Mouse (Mus musculus) central nervous system, embryonic 14 days (tissue): ENCODE data around the gene Tars2. TPM values are rescaled to one million over a fixed set of nuclear protein-coding genes. Genes with fewer than 3 reads are reported as not detected.

ENCODE experiments used
- polyA plus RNA-seq: library from polyadenylated mRNA; depleted of rRNA; stranded (reverse); fragments of >200 nt; gene quantifications from 2 replicates; pipeline ENCODE4 v1.2.3, GENCODE M21; 2012; rRNA removed

Gene Tars2
- polyA plus RNA-seq = 44.4 and 45.8 TPM in 2 replicates

DNA sequence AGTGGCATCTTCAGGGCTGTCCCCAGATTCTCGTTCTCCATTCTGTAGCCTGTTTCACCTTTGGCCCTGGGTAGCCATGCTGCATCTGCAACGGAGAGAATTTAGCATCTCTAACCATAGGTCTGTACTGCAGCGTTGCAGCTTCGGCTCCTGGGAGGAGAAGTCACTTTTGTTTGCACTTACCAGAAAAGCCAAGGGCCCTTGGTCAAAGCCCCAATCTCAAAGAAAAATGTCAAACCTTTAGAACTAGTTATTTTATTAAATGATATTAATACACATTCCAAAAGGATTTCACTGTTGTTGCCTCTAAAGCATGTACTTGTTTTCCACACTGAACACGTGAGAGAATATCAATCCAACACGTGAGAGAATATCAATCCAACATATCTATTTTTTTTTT, at the start of gene Tars2:
Gene Tars2 (minus strand): TSS at position 101 of the 400 bp plus-strand sequence.

DNA sequence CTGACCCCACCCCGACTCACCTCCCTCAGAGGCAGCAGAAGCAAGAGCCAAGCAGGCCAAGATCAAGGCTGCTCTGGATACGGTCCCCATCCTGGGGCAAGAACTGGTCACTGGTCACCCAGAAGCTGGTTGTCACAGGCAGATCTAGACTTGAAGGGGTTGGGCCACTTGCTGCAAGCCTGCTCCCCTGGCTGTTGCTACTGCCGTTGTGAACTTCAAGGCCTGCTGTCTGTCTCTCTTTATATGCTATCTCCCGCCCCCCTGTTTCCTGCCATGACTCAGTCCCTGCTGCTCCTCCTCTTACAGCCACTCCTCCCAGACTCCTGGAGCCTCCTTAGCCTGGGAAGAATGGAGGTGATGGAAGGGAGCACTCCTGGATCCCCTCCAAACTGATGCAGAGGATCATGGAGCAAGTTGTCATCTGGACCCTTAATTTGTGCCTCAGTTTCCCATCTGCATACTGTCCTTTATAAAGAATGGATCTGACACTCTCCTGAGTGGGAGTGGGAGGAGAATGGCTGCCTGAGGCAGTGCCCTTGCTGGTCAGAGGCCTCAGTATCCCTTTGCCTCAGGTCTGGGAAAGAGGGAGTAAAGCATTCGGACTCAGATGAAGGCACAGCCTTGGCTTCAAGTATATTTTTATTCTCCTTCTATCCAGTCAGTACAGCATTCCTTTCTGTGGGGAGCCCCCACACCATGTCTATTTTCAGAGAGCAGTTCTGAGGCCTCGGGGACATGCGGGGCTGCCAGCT, 20.5 kb downstream of the Tars2 start, which contains the start of gene Ecm1:
Gene Ecm1 (minus strand): TSS at position 217 of the 752 bp plus-strand sequence.

Other genes starting within 250 kb of the Tars2 start
- 13.0 and 16.1 TPM in 2 replicates for gene Ctss, start 233.4 kb downstream of the Tars2 start, polyA plus RNA-seq
- not detected in 2 replicates for gene Hormad1, start 200.5 kb downstream of the Tars2 start, polyA plus RNA-seq
- 23.0 and 28.0 TPM in 2 replicates for gene Golph3l, start 171.3 kb downstream of the Tars2 start, polyA plus RNA-seq
- 50.3 and 55.0 TPM in 2 replicates for gene Ensa, start 135.2 kb downstream of the Tars2 start, polyA plus RNA-seq
- gene Mcl1, start 101.4 kb downstream of the Tars2 start, polyA plus RNA-seq = 68.8 and 72.7 TPM in 2 replicates
- 0.23 and 0.59 TPM in 2 replicates for gene Adamtsl4, start 72.3 kb downstream of the Tars2 start, polyA plus RNA-seq
- gene Ecm1, start 20.6 kb downstream of the Tars2 start, polyA plus RNA-seq = 17.1 and 18.8 TPM in 2 replicates
- gene Rprd2, start 58.7 kb upstream of the Tars2 start, polyA plus RNA-seq = 21.9 and 24.5 TPM in 2 replicates
- 53.4 and 56.5 TPM in 2 replicates for gene Prpf3, start 95.7 kb upstream of the Tars2 start, polyA plus RNA-seq
- gene Mrps21, start 111.3 kb upstream of the Tars2 start, polyA plus RNA-seq = 186 and 193 TPM in 2 replicates
- 4.1 and 4.7 TPM in 2 replicates for gene Ciart, start 122.0 kb upstream of the Tars2 start, polyA plus RNA-seq
- gene BC028528, start 131.8 kb upstream of the Tars2 start, polyA plus RNA-seq = 11.9 and 13.1 TPM in 2 replicates
- 89.3 and 92.6 TPM in 2 replicates for gene Aph1a, start 133.8 kb upstream of the Tars2 start, polyA plus RNA-seq
- gene Car14, start 144.5 kb upstream of the Tars2 start, polyA plus RNA-seq = 9.8 and 13.0 TPM in 2 replicates
- gene Anp32e, start 169.0 kb upstream of the Tars2 start, polyA plus RNA-seq = 162 and 193 TPM in 2 replicates
- gene Plekho1, start 235.8 kb upstream of the Tars2 start, polyA plus RNA-seq = 186 and 227 TPM in 2 replicates